Mouse (Mus musculus): ENCODE data around the gene Acvrl1.

The Acvrl1 gene

GRCm38 (mm10) chr15:101140587-101140986 is 12.3 kb downstream of the Acvrl1 start:
- in situ Hi-C loops (cut with MboI; ENCODE audit: low sequenced_read_pairs): no loop called here

DNA sequence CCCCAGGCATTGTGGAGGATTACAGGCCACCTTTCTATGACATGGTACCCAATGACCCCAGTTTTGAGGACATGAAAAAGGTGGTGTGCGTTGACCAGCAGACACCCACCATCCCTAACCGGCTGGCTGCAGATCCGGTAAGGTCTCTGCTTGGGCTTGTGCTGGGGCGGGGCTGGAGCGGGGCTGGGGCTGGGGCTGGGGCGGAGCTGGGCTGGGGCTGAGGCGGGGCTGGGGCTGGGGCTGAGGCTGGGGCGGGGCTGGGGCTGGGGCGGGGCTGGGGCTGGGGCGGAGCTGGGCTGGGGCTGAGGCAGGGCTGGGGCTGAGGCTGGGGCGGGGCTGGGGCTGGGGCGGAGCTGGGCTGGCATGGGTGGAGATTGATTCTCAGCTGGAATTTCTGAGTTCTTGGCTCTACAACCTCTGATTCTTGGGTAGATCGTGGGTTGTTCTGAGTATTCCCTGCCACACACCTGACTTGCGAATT is 12.8 kb downstream of the Acvrl1 start:
- in situ Hi-C loops (cut with MboI; ENCODE audit: low sequenced_read_pairs): no loop called here

DNA sequence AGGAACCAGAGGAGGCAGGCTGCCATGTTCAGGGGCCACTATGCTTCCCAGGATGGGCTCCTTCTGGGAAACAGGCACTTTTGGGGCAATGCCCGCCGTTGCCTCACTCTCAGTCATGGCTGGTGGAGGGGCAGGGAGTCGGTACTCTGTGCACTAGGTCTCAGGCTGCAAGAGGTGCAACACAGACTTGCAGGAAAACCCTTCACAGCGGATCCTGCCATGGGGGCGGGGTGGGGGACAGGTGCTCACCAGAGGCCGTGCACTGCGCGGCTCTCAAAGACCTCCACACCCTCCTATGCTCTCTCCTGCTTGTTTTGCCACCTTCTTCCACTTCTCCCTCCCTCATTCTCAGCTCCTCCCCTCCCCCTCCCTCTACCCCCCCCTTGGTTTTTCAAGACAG is 14.3 kb downstream of the Acvrl1 start:
- in situ Hi-C loops (cut with MboI; ENCODE audit: low sequenced_read_pairs): no loop called here

DNA sequence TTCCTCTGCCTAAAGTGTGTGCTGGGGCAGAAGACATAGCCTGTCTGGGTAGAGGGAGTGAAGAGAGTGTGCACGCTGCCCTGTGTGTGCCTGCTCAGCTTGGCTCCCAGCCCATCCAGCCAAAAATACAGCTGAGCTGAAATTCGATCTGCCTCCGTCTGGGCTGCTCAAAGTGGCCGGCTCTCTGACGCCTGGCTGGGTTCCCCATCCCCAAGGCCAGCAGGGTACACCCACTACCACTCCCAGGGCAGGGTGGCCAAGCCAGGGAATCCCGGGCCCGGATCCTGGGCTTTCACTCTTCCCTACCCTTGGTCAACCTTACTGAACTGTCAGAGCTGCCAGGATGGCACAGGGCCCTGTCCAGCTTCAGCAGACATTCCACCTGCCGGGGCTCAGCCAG is 15.2 kb downstream of the Acvrl1 start:
- in situ Hi-C loops (cut with MboI; ENCODE audit: low sequenced_read_pairs): no loop called here

GRCm38 (mm10) chr15:101144176-101144575 is 15.9 kb downstream of the Acvrl1 start:
- in situ Hi-C loops (cut with MboI; ENCODE audit: low sequenced_read_pairs): no loop called here

DNA sequence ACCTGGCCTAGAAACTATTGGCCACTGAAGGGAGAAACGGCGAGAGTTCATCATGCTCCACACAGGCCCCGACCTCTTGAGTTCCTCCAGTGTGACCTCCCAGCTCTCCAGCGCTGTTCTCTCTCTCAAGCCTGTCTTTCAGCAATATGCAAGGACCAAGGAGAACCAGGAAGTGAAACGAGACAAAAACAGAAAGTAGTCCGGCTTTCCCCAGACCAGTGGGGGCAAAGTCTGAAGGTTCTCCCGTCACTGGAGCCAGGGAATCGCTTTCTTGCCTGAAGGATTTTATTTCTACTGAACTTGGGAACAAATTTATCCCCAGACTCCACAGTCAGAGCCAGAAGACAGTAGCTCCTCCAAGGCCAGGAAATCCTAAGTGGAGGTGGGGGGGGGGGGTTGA is 16.5 kb downstream of the Acvrl1 start:
- in situ Hi-C loops (cut with MboI; ENCODE audit: low sequenced_read_pairs): no loop called here

- in situ Hi-C loops (cut with MboI; ENCODE audit: low sequenced_read_pairs): no loop called here
These were observed 17.2 kb downstream of the Acvrl1 start for GRCm38 (mm10) chr15:101145424-101146099.

DNA sequence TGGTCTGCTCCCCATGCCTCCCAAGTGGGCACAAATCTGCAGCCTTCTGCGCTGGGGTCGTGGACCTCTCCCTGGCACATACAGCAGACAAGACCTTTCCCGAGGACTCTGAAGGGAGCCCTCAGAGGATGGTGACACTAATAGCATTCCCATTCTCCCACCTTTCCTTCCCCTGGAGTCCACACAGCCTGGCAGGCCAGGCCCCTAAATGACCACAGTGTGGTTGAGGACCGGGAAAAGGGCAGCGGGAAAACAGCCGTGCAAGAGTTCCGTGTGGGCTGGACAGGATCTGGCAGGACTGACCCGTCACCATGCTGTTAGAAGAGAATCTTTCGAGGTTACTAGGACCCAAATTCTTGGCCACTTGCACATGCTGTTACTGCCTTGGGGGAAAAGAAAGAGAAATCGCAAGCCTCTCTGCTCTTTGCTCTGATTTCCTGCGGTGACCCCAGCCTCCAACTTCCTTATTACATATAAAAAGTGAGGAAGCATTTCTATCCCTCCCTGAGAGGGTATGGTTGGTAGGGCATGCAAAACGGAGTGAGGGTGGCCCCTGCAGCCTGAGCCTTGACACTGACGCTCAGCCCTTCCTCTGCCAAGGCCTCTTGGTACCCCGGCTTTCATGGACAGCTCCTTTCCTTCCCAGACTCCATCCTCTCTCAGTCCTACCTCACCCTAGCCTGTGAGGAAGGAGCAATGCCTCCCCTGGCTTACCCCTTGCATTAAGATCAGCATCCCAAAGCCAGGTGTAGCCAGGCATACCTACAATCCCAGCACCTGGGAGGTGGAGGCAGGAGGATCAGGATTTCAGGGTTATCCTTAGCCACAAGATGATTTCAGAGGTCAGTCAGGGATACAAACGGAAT is 18.0 kb downstream of the Acvrl1 start:
- in situ Hi-C loops (cut with MboI; ENCODE audit: low sequenced_read_pairs): no loop called here

DNA sequence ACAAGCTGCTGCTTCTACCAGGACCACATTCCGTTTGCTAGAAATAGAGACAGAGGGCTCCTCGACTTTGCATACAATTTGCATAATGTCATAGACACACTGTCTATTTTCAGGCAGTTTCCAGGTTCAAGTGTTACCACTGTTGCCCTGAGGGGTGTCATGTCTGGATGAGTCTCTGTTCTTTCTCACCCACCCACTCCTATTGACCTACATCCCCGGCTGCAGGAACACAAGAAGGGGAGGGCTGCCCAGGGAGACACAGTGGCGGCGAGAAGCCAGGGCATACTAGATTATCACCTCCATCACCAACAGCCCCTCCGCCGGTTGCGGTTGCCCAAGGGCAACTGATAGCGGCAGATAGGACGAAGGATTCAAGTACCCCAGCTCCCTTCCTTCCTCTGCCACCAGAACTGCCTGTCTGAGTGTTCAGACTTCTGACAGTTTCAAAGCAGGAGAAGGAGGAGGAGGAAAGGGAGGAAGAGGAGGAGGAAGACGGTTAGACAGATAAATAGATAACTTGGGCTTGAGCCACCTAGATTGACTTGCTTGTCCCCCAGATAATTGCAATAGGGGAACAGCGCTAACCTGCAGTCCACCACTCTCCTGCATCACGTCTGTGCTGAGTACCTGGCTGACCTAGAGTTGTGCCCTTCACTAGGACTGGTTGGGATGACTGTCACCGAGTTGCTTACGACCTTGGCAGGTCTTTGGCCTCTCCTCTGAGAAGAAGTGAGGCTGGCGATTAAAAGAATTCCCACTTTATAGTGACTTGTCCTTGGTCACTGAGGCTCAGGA is 19.0 kb downstream of the Acvrl1 start:
- in situ Hi-C loops (cut with MboI; ENCODE audit: low sequenced_read_pairs): no loop called here

GRCm38 (mm10) chr15:101147910-101148273 is 19.6 kb downstream of the Acvrl1 start:
- in situ Hi-C loops (cut with MboI; ENCODE audit: low sequenced_read_pairs): no loop called here

DNA sequence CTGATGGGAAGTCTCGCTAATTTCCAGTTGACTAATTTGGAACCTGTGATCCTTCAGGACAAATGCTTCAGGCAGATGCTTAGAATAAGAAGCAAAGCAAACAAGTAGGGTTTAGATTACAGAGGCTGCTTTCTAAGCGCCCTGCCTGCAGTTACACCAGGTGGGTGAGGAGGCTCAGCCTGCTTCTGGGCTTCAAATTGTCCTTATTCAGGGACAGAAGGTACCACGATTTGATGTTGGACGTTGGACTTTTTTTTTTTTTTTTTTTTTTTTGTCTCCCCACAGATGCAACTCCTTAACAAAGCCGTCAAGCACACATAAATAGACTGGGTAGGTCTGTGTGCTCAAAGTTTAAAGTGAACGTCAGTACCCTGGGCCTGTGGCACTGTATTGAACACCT is 20.3 kb downstream of the Acvrl1 start:
- in situ Hi-C loops (cut with MboI; ENCODE audit: low sequenced_read_pairs): no loop called here

DNA sequence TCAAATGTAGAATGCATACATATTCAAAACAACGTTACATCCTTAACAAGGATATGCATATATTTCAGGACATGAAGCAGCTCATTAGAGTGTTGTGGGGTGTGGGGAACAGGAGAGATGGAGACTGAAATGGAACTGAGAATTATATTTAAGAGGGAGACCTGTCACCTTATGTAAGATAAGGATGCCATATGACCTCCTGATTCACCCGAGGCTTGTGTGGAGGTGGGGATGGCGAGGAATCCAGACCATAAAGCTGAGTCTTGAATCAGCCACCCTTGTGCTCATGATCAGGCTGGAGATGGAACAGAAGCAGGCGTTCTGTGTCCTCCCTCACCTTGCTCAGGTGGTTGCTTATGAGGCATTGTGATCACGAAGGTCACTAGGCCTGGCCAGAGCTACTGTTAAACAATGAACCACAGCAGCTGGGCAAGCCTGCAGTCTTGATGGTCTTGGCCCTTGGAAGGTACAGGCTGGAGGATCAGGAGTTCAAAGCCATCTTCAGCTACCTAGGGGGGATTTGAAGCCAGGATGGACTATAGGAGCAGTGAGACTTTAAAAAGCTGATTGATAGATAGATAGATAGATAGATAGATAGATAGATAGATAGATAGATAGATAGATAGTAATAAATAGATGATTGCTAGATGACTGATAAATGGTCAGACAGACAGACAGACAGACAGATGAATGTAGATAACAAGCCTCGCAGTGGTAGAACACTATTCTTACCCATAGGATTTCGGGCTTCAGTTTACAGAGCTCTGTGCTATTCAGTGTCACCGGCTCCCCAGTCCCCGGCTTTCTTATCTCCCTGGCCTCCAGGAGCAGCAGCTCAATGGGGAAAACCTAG is 23.3 kb downstream of the Acvrl1 start:
- in situ Hi-C loops (cut with MboI; ENCODE audit: low sequenced_read_pairs): no loop called here

- in situ Hi-C loops (cut with MboI; ENCODE audit: low sequenced_read_pairs): no loop called here
These were observed 26.6 kb downstream of the Acvrl1 start for GRCm38 (mm10) chr15:101154700-101155616.

DNA sequence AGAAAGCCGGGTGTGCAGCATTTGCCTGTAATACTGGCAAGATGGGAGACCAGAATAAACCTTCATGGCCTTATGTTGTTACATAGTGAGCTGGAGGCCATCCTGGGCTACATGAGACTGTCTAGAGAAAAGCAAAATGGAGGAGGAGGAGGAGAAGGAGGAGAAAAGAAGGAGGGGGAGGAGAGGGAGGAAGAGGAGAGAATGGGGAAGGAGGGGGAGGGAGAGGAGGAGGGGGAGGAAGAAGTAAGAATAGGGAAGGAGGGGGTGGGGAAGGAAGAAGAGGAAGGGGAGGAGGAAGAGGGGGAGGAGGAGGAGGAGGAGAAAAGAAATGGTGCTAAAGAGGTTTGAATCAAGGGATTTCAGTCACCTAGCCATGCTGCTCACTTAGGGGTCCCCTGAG is 31.8 kb downstream of the Acvrl1 start:
- in situ Hi-C loops (cut with MboI; ENCODE audit: low sequenced_read_pairs): no loop called here

- in situ Hi-C loops (cut with MboI; ENCODE audit: low sequenced_read_pairs): no loop called here
These were observed 32.3 kb downstream of the Acvrl1 start for GRCm38 (mm10) chr15:101160591-101160990.

DNA sequence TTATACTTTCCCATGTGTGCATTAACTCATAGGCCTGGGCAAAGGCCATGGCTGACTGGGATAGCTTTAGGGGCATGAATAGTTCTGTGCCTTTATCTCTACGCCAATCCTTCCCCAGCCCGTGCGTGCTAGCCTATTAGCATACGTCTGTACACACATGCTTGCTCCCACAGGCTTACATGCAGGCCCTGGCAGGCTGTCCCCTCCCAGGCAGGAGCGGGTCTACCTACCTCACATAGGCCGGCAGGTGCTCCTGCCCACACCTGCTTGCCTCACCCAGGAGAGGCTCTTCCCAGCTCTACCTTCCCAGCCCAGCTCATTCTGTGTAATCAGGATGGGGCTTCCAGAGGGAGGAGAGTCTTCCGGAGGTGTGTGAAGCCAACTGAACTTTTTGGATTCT is 33.2 kb downstream of the Acvrl1 start:
- in situ Hi-C loops (cut with MboI; ENCODE audit: low sequenced_read_pairs): no loop called here

- in situ Hi-C loops (cut with MboI; ENCODE audit: low sequenced_read_pairs): no loop called here
These were observed 34.7 kb downstream of the Acvrl1 start for GRCm38 (mm10) chr15:101163056-101163458.

GRCm38 (mm10) chr15:101163854-101164253 is 35.5 kb downstream of the Acvrl1 start:
- in situ Hi-C loops (cut with MboI; ENCODE audit: low sequenced_read_pairs): no loop called here

GRCm38 (mm10) chr15:101164291-101164690 is 36.0 kb downstream of the Acvrl1 start:
- in situ Hi-C loops (cut with MboI; ENCODE audit: low sequenced_read_pairs): no loop called here

Data from CH12F3 (cell line).